Mouse (Mus musculus): ENCODE results near the gene Kif14.

Gene Kif14

GRCm38 (mm10) chr1:136466143-136466811 is at the start of gene Kif14:
TSS of gene Kif14 (plus strand) at chr1:136466343.
- DNase-seq (ENCODE audit: low spot score), result peak; percentile 92

- no peak for DNase-seq (ENCODE audit: low spot score)
Observed at GRCm38 (mm10) chr1:136418393-136418792, 47.8 kb upstream of the Kif14 start.

- no peak for DNase-seq (ENCODE audit: low spot score)
Observed at GRCm38 (mm10) chr1:136427166-136427969, 38.8 kb upstream of the Kif14 start.

- DNase-seq (ENCODE audit: low spot score), result no peak
Observed at GRCm38 (mm10) chr1:136428981-136429380, 37.2 kb upstream of the Kif14 start.

- DNase-seq (ENCODE audit: low spot score), result no peak
Observed at GRCm38 (mm10) chr1:136430126-136430818, 35.9 kb upstream of the Kif14 start.

- DNase-seq (ENCODE audit: low spot score), result no peak
Observed at GRCm38 (mm10) chr1:136440741-136441140, 25.4 kb upstream of the Kif14 start.

GRCm38 (mm10) chr1:136442809-136443208 is 23.3 kb upstream of the Kif14 start:
- no peak for DNase-seq (ENCODE audit: low spot score)

GRCm38 (mm10) chr1:136444555-136445255 is 21.4 kb upstream of the Kif14 start:
- no peak for DNase-seq (ENCODE audit: low spot score)

- no peak for DNase-seq (ENCODE audit: low spot score)
Observed at GRCm38 (mm10) chr1:136446933-136447332, 19.2 kb upstream of the Kif14 start.

GRCm38 (mm10) chr1:136447338-136447737 is 18.8 kb upstream of the Kif14 start:
- DNase-seq (ENCODE audit: low spot score), result no peak

GRCm38 (mm10) chr1:136449541-136449940 is 16.6 kb upstream of the Kif14 start:
- DNase-seq (ENCODE audit: low spot score), result no peak

- no peak for DNase-seq (ENCODE audit: low spot score)
Observed at GRCm38 (mm10) chr1:136450206-136450605, 15.9 kb upstream of the Kif14 start.

GRCm38 (mm10) chr1:136452421-136452820 is 13.7 kb upstream of the Kif14 start:
- no peak for DNase-seq (ENCODE audit: low spot score)

- peak; percentile 23 for DNase-seq (ENCODE audit: low spot score)
Observed at GRCm38 (mm10) chr1:136455756-136456585, 10.2 kb upstream of the Kif14 start.

GRCm38 (mm10) chr1:136456741-136457140 is 9.4 kb upstream of the Kif14 start:
- no peak for DNase-seq (ENCODE audit: low spot score)

- no peak for DNase-seq (ENCODE audit: low spot score)
Observed at GRCm38 (mm10) chr1:136457403-136457802, 8.7 kb upstream of the Kif14 start.

GRCm38 (mm10) chr1:136458691-136459245 is 7.4 kb upstream of the Kif14 start:
- no peak for DNase-seq (ENCODE audit: low spot score)

GRCm38 (mm10) chr1:136462443-136462842 is 3.7 kb upstream of the Kif14 start:
- no peak for DNase-seq (ENCODE audit: low spot score)

GRCm38 (mm10) chr1:136465168-136465567 is 975 bp upstream of the Kif14 start:
- DNase-seq (ENCODE audit: low spot score), result no peak

- DNase-seq (ENCODE audit: low spot score), result no peak
Observed at GRCm38 (mm10) chr1:136469408-136469807, 3.3 kb downstream of the Kif14 start.

- no peak for DNase-seq (ENCODE audit: low spot score)
Observed at GRCm38 (mm10) chr1:136470471-136470870, 4.3 kb downstream of the Kif14 start.

Measured in layer of hippocampus, adult 11-12 months (tissue).